Mouse (Mus musculus) gonadal fat pad, adult 2 months (tissue): Measurements from ENCODE around the gene 4931423N10Rik. TPM values are rescaled to one million over a fixed set of nuclear protein-coding genes. Genes with fewer than 3 reads are reported as not detected.
"Not testable (repeated sequence)": the region's sequence is repeated elsewhere in the genome, so short reads cannot be mapped to it uniquely, and the experiment has no call there.

Experiments used
- DNase-seq: peaks from one replicate; pipeline ENCODE4 v3.0.0-alpha.2; 2012; ENCODE audit warnings: low read depth
- polyA plus RNA-seq: library from polyadenylated mRNA; depleted of rRNA; stranded (reverse); fragments of >200 nt; gene quantifications from 2 replicates; pipeline ENCODE4 v1.2.3, GENCODE M21; 2012; rRNA removed

4931423N10Rik gene
- 0.08 TPM in 1 of 2 replicates, not detected in the other for polyA plus RNA-seq

- no peak for DNase-seq
These were observed at the start of gene 4931423N10Rik for GRCm38 (mm10) chr2:23207070-23207526. TSS of gene 4931423N10Rik (plus strand) at chr2:23207476.

GRCm38 (mm10) chr2:23172305-23172704, 35.0 kb upstream of the 4931423N10Rik start:
- no peak for DNase-seq

GRCm38 (mm10) chr2:23194366-23194765, 12.9 kb upstream of the 4931423N10Rik start:
- no peak for DNase-seq

- no peak for DNase-seq
These were observed 6.2 kb upstream of the 4931423N10Rik start for GRCm38 (mm10) chr2:23201034-23201433.

- DNase-seq = no peak
These were observed 4.2 kb upstream of the 4931423N10Rik start for GRCm38 (mm10) chr2:23202900-23203670.

GRCm38 (mm10) chr2:23213661-23214060, 6.4 kb downstream of the 4931423N10Rik start:
- no peak for DNase-seq

- no peak for DNase-seq
These were observed 17.9 kb downstream of the 4931423N10Rik start for GRCm38 (mm10) chr2:23225199-23225598.

- DNase-seq = no peak
These were observed 21.2 kb downstream of the 4931423N10Rik start for GRCm38 (mm10) chr2:23228463-23228862.

GRCm38 (mm10) chr2:23234065-23234773, 26.9 kb downstream of the 4931423N10Rik start:
- DNase-seq = no peak

GRCm38 (mm10) chr2:23290991-23291390, 83.7 kb downstream of the 4931423N10Rik start:
- not testable (repeated sequence) for DNase-seq

- DNase-seq = no peak
These were observed 107.6 kb downstream of the 4931423N10Rik start for GRCm38 (mm10) chr2:23314869-23315268.

Other genes starting within 250 kb of the 4931423N10Rik start
- gene Abi1, start 167.2 kb upstream of the 4931423N10Rik start, polyA plus RNA-seq = 92.9 and 93.3 TPM in 2 replicates
- 7.5 and 14.0 TPM in 2 replicates for gene Acbd5, start 139.3 kb upstream of the 4931423N10Rik start, polyA plus RNA-seq
- gene Mastl, start 51.5 kb upstream of the 4931423N10Rik start, polyA plus RNA-seq = 0.31 and 0.36 TPM in 2 replicates
- gene Yme1l1, start 51.1 kb upstream of the 4931423N10Rik start, polyA plus RNA-seq = 8.0 and 8.3 TPM in 2 replicates
- not detected in 2 replicates for gene Nxph2, start 113.8 kb downstream of the 4931423N10Rik start, polyA plus RNA-seq